Mouse (Mus musculus): ENCODE measurements around the gene Pold4.

The Pold4 gene

GRCm38 (mm10) chr19:4279487-4279886, 47.8 kb downstream of the Pold4 start:
- DNase-seq (ENCODE audit: low spot score), result no peak

GRCm38 (mm10) chr19:4280425-4280824, 48.7 kb downstream of the Pold4 start:
- DNase-seq (ENCODE audit: low spot score), result no peak

- peak; percentile 89 for DNase-seq (ENCODE audit: low spot score)
Measured at GRCm38 (mm10) chr19:4282898-4283553, 51.3 kb downstream of the Pold4 start, which contains the start of gene Ankrd13d. Ankrd13d (minus strand) TSS chr19:4283137.

All from testis, postnatal 10 days (tissue).